Mouse (Mus musculus) limb, embryonic 14.5 days (tissue): Measurements from ENCODE around the gene Zfp853. TPM values are rescaled to one million over a fixed set of nuclear protein-coding genes. Genes with fewer than 3 reads are reported as not detected.

Experiments
- ATAC-seq: fragments of 200-750 bp; cut with Nextera tagmentation; 2 replicates; pipeline ENCODE4 v1.8.0; 2017; ENCODE audit warnings: low read depth, moderate number of reproducible peaks, moderate TSS enrichment; ENCODE audit not compliant: low FRiP score
- DNase-seq: peaks from one replicate; pipeline ENCODE4 v3.0.0-alpha.2; 2015; ENCODE audit warnings: low spot score
- H3K27ac ChIP-seq: fragments of 300-500 bp; sonication (generic); replicated peaks from 2 replicates; pipeline ENCODE4 v1.5.1; 2014; ENCODE audit warnings: low read depth, mild to moderate bottlenecking, low read length, moderate library complexity, mixed read lengths
- H3K27me3 ChIP-seq: fragments of 300-500 bp; sonication (generic); 2 replicates; pipeline ENCODE4 v1.6.1; 2014; ENCODE audit warnings: low read length, mixed read lengths; ENCODE audit not compliant: control insufficient read depth, insufficient read depth
- H3K36me3 ChIP-seq: fragments of 300-500 bp; sonication (generic); 2 replicates; pipeline ENCODE4 v1.6.1; 2014; ENCODE audit warnings: mild to moderate bottlenecking, low read length, moderate library complexity, mixed read lengths; ENCODE audit not compliant: control insufficient read depth, insufficient read depth
- H3K4me1 ChIP-seq: fragments of 300-500 bp; sonication (generic); 2 replicates; pipeline ENCODE4 v1.6.1; 2014; ENCODE audit warnings: antibody characterized with exemption, low read length, mixed read lengths; ENCODE audit not compliant: control insufficient read depth, insufficient read depth
- H3K4me2 ChIP-seq: fragments of 300-500 bp; sonication (generic); replicated peaks from 2 replicates; pipeline ENCODE4 v1.6.1; 2014; ENCODE audit warnings: low read depth, mild to moderate bottlenecking, low read length, moderate library complexity; ENCODE audit not compliant: severe bottlenecking
- H3K4me3 ChIP-seq: fragments of 300-500 bp; sonication (generic); replicated peaks from 2 replicates; pipeline ENCODE4 v1.5.1; 2014; ENCODE audit warnings: low read length
- H3K9ac ChIP-seq: fragments of 300-500 bp; sonication (generic); 2 replicates; pipeline ENCODE4 v1.6.1; 2014; ENCODE audit warnings: mild to moderate bottlenecking, low read depth, low read length, moderate library complexity; ENCODE audit not compliant: severe bottlenecking
- H3K9me3 ChIP-seq: fragments of 300-500 bp; sonication (generic); 2 replicates; pipeline ENCODE4 v1.6.1; 2016; ENCODE audit warnings: low read length; ENCODE audit not compliant: control insufficient read depth
- POLR2A ChIP-seq: fragments of 200-500 bp; IDR thresholded peaks from 2 replicates; pipeline ENCODE4 v1.8.0; 2012; ENCODE audit warnings: inconsistent platforms, mild to moderate bottlenecking, moderate library complexity, borderline replicate concordance; ENCODE audit not compliant: insufficient read depth, insufficient read length; ENCODE audit errors: extremely low read depth
- WGBS: fragments of 180-500 bp; shearing (Covaris S2); extraction: QIAGEN DNeasy Blood & Tissue Kit; methylation state at CpG from one replicate; pipeline ENCODE4 v1.1.7; 2014; 5-methylcytosine and 5-hydroxymethylcytosine counted together
- polyA plus RNA-seq, 2 experiments: library from polyadenylated mRNA; depleted of rRNA in 1 of 2; stranded (reverse) in 1 of 2; unstranded in 1 of 2; fragments of >200 nt; fragmentation: Nextera tagmentation in 1 of 2; extraction: Ambion mirVana in 1 of 2; gene quantifications; 2 replicates each; pipeline versions ENCODE4 v1.2.1 to v1.2.3; 2012 to 2014

Gene Zfp853
- polyA plus RNA-seq, 2 experiments: 0.26 to 9.1 TPM

DNA sequence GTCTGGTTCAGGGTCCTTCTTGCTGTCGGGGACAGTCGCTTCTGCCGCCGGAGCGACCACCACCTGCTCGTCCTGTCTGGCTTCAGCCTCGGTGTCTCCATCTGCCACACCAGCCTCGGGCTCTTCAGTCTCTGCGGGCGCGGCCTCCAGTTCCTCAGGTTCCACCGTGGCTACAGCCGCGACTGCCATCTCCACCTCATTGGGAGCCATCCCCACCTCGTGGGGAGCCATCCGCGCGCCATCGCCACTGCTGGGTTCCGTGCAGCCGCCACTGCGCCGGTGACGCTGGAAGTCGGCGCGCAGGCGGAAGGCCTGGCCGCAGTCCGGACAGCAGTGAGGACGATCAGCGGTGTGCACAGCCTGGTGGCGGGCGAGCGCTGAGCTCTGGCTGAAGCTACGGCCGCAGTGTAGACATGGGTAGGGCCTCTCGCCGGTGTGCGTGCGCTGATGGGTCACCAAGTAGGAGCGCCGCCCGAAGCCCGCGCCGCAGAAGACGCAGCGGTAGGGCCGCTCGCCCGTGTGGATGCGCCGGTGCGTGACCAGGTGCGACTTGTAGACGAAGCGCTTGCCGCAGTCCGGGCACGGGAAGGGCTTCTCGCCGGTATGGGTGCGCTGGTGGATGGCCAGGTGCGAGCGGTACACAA is 38.8 kb downstream of the Zfp853 start:
- 16% methylated on average over 62 of the region's 66 CpGs for WGBS
- no peak overlapping the region for H3K9ac ChIP-seq

DNA sequence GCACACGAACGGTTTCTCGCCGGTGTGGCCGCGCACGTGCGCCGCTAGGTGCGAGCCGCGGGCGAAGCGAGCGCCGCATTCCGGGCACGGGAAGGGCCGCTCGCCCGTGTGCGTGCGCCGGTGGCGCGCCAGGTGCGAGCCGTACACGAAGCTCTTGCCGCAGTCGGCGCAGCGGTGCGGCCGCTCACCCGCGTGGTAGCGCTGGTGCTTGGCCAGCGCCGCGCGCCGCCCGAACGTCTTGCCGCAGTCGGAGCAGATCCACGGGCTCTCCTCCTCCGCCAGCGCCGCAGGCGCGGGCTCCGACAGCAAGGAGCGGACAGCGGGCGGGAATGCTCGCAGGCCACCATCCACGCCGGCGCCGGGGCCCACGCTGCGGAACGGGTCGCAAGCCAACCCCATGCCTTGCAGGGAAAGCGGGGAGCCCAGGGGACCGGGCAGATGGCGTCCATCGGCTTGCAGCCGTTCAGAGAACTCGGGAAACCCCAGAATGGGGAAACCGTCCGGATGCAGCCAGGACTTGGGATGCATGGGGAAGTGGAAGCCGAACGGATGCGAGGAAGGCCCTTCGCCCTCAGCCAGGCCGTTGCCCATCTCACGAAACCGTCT is 39.4 kb downstream of the Zfp853 start:
- ATAC-seq: peak; percentile 35; the same call in 1 of the 2 replicates
- Histone ChIP-seq H3K4me1 (peaks cover 13% of the 10 kb centered on the region), H3K4me3 (peak overlapping the region; percentile 41), H3K4me2 (peak overlapping the region; percentile 77), H3K27ac (no peak overlapping the region), H3K36me3 (peaks cover 72% of the 10 kb centered on the region), H3K9me3 (no peaks in the 10 kb centered on the region), H3K27me3 (peaks cover 67% of the 10 kb centered on the region), H3K9ac (peak overlapping the region; percentile 38; the same call in 1 of the 2 replicates)
- DNase-seq: no peak
- no peak for TF ChIP-seq POLR2A
- 4% methylated on average over 77 of the region's 81 CpGs for WGBS

More for the DNA sequence above, 38.8 kb downstream of the Zfp853 start:
- Histone ChIP-seq H3K36me3 (peaks cover 72% of the 10 kb centered on the region), H3K4me3 (peak overlapping the region; percentile 41), H3K27me3 (peaks cover 67% of the 10 kb centered on the region), H3K4me1 (peaks cover 13% of the 10 kb centered on the region), H3K27ac (no peak overlapping the region), H3K4me2 (peak overlapping the region; percentile 77), H3K9me3 (no peaks in the 10 kb centered on the region)
- no peak for DNase-seq
- no peak for ATAC-seq
- no peak for TF ChIP-seq POLR2A

DNA sequence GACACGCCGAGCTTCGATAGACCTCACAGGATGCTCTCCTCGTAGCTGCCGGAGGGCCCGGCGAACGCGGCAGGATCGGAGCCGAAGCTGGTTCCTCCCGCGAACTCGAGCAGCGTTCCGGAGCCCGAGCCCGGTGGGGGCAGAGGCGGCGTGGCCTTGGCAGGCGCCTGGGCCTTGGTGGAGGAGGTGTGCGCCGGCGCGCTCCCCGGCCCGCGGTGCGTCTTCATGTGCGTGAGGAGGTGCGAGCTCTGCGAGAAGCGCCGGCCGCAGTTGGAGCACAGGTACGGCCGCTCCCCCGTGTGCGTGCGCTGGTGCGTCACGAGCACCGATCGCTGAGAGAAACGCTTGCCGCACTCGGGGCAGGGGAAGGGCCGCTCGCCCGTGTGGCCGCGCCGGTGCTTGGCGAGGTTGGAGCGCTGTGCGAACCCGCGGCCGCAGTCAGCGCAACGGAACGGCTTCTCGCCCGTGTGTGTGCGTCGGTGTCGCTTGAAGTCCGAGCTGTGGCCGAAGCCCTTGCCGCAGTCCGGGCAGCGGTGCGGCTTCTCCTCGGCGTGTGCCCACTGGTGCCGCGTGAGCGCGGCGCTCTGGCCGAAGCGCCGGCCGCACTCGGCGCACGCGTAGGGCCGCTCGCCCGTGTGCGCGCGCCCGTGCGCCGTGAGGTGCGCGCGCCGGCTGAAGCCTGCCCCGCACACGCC is 40.1 kb downstream of the Zfp853 start:
- Histone ChIP-seq H3K27ac (no peak overlapping the region), H3K9ac (peak overlapping the region; percentile 38; the same call in 1 of the 2 replicates)
- no peak for TF ChIP-seq POLR2A

DNA sequence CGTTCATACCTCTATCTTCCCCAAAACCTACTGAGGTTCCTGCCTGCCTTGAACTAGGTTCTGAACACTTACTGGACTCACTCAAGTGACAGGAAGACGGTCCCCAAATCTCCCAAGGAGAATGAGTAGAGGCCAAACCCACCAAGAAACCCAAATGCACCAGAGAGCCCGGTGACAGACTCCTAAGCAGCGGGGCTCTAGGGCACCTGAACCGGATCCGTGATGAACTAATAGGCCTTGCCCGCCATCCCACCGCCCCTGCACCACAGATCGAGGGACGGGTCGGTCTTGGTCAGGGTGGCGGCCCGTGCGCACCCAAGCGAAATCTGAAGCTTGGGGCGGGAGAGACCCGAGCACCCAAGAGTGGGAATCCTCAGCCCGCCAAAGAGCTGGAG is 40.6 kb downstream of the Zfp853 start:
- Histone ChIP-seq H3K27ac (no peak overlapping the region), H3K36me3 (peaks cover 71% of the 10 kb centered on the region), H3K9ac (no peak overlapping the region), H3K4me3 (peak overlapping the region; percentile 41), H3K4me1 (peaks cover 13% of the 10 kb centered on the region), H3K27me3 (peaks cover 63% of the 10 kb centered on the region), H3K9me3 (no peaks in the 10 kb centered on the region), H3K4me2 (peak overlapping the region; percentile 77)
- WGBS: 23% methylated on average over 18 of the region's 18 CpGs
- ATAC-seq: no peak
- no peak for TF ChIP-seq POLR2A
- DNase-seq: no peak

More for the DNA sequence above, 40.1 kb downstream of the Zfp853 start:
- Histone ChIP-seq H3K36me3 (peaks cover 69% of the 10 kb centered on the region), H3K4me2 (peak overlapping the region; percentile 77), H3K9me3 (no peaks in the 10 kb centered on the region), H3K4me1 (peaks cover 13% of the 10 kb centered on the region), H3K27me3 (peaks cover 67% of the 10 kb centered on the region), H3K4me3 (peak overlapping the region; percentile 41)
- DNase-seq (no peak), ATAC-seq (peak; percentile 14; the same call in 1 of the 2 replicates)
- WGBS: 5% methylated on average over 83 of the region's 103 CpGs

DNA sequence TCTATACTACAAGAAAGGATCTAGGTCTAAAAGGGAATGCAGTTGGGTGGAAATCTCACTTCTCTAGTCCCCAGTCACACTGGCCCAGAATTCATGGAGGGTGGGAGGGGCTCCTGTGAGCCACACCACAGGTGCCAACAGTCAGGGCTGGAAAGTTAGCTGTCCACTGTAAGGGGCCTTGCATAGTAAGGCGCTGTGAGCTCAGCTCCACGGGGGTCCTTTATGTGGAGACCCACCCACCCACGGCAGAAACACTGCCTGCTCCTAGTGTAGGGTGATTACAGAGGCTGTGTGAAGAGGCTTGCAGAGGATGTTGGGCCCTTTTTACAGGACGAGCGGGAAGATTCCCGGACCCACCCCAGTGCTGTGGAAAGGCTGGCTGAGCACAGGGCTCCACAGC is 41.4 kb downstream of the Zfp853 start:
- no peaks in the 10 kb centered on the region for H3K9me3 ChIP-seq

More for the DNA sequence above, 41.4 kb downstream of the Zfp853 start:
- no peak for ATAC-seq
- no peak for DNase-seq
- TF ChIP-seq POLR2A: no peak
- H3K4me3 ChIP-seq: no peak overlapping the region
- 59% methylated on average over 6 of the region's 6 CpGs for WGBS
- no peak overlapping the region for H3K4me2 ChIP-seq
- H3K36me3 ChIP-seq: peaks cover 78% of the 10 kb centered on the region
- H3K4me1 ChIP-seq: peaks cover 13% of the 10 kb centered on the region
- no peak overlapping the region for H3K9ac ChIP-seq
- H3K27me3 ChIP-seq: peaks cover 56% of the 10 kb centered on the region
- H3K27ac ChIP-seq: no peak overlapping the region
